Mouse (Mus musculus): Measurements from ENCODE around the gene Nr2f1.

Nr2f1 gene

DNA sequence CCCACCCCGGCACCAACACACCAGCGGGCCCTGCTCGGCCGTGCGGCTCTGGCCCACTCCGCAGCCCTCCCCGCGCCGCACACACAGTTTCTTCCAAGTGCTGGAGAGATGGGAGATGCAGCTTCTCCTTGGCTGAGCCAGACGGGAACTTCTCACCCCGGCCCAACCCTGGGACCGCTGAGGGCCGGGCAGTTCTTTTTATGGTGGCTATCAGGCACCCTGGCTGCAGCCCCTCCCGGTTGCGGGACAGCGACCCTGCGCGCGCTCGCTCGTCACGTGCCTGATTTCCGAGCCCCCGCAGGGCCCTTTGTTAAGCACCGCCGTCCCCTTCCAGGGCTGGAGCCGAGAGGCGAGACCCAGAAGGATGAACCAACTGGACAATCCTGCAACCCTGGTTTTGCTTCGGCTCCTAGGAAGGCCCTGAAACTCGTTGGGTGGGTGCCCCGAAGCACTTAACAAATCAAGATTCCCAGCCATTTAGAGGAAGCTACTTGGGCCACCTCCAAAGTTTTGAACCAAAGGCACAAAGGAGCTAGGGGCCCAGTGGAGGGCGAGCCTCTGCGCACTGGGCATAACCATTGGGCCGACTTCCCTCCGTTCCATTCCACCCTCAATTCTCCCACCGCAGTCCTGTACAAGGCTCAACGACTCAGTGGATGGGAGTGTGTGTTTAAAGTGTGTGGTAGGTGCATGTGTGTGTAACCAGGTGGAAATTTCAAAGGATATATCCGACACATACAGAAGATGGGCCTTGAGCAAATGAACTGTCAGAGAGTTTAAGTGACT lies 20.1 kb downstream of the Nr2f1 start:
- DNase-seq (ENCODE audit: low read depth, low spot score) = no peak

DNA sequence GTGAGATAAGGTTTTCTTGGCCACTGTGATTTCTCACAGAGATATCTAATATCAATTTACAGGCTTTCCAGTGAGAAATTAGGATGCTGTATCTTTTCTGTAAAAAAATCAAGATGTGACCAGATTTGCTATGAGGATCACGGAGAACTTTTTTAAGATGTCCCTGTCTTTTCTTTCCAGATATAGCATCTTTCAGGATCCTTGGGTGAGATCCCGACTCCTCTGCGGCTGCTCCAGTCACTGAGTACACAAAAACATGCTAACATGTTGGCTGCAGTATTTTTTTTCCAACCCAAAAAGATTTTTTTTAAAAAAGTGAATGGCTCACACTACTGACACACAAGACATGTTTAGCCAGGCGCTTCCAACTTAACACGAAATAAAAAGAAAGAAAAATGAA lies 20.8 kb downstream of the Nr2f1 start:
- no peak for DNase-seq (ENCODE audit: low read depth, low spot score)

GRCm38 (mm10) chr13:78178021-78178420 lies 21.5 kb downstream of the Nr2f1 start:
- no peak for DNase-seq (ENCODE audit: low read depth, low spot score)

DNA sequence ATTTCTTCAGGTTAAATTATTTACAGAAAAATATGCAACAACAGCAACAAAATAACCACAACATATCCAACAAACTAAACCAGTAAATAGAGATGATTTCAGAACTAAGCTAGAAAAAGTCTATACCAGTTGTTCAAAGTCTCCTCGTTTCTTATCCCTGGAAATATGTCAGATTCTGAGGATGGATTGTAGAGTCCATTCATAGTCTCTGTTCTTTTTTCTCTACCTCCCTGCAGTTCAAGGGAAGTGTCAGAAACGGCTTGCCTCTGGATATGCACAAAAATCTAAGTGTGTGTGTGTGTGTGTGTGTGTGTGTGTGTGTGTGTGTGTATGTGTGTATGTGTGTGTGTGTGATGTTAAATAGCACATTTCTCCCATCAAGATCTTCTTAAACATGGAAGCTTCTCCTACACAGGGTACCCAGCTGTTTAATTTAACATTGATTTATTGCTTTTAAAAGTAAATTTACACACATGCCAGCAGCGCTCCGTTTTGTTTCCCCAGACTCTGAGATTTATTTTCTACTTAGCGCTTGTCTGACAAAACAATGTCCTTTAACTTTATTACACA lies 22.1 kb downstream of the Nr2f1 start:
- no peak for DNase-seq (ENCODE audit: low read depth, low spot score)

DNA sequence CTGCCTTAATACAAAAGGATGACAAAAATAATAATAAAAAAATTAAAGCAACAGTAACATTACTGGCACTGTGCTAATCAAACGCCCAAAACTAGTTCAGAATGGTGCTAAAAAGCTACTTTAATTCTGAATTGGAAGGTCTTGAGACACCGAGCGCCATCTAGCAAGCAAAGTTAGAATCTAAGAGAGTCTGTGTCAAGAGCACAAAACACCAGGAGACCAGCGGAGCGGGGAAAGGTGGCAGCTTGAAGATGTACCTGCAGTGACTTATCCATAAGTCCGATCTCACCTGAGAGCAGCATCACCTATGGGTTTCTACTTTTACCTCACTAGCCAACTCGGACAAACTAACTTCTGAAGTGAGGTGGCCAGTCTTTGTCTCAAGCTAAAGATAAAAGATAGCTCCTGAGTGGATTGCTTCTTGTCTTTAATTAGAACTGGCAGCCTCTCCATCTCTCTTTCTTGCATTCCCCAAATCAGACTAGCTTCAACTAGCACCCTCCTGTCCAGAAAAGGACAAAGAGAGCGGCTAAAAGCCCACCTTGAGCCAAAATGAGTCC lies 23.7 kb downstream of the Nr2f1 start:
- DNase-seq (ENCODE audit: low read depth, low spot score) = no peak

DNA sequence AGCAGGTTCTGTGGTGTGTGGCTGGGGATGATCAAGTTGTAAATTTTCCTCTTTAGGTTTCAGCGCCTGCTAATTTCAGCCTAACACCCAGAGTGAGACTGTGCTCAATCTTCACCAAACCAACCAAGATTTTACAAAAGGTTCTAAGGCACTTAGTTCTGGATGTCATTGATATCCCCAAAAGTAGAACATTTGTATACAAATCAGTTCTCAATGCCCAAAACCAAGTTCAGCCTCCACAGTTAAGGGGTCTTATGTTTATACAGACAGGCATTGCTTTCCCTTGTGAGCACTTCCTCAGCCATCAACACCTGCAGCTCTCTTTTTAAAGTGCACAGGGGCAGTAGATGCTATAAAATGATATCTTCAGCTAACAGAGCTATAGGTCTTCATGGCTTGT lies 24.7 kb downstream of the Nr2f1 start:
- DNase-seq (ENCODE audit: low read depth, low spot score) = no peak

DNA sequence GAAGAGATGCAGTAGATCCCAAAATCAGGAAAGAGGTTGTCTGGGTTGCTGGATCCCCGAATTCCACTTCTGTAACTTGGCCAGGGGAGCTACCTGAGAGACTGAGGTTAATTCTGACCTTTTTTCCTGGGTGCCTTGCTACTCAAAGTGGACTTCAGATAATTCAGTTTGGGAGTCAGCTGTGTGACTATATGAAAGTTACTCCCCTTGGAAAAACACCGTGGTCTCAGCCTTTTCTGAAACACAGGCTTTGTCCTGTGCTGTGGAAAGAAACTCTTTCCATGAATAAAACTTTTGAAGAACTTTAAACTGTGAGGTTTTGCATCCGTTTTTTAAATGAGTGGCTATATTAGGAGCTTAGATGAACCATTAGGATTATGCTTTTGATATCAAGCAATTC lies 25.4 kb downstream of the Nr2f1 start:
- DNase-seq (ENCODE audit: low read depth, low spot score) = no peak

DNA sequence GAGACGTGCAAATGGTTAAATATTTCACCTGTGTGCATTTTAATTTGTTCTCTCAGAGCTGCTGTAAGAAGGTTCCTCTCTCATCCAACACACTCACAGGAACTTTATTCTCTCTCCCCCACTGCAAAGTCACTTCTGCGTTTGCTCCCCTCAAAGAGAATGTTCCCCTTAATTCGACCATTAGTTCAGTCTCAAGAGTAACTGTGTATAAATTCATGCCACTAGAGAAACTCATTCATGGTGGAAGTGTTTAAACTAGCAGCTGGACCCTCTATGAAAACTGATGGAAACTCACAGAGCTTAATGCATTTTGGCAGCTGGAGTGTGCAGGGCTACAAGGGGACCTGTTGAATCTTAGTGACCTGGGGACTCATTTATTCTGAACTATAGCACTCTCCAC lies 26.7 kb downstream of the Nr2f1 start:
- no peak for DNase-seq (ENCODE audit: low read depth, low spot score)

- DNase-seq (ENCODE audit: low read depth, low spot score) = no peak
These were observed 27.4 kb downstream of the Nr2f1 start for GRCm38 (mm10) chr13:78171984-78172636.

DNA sequence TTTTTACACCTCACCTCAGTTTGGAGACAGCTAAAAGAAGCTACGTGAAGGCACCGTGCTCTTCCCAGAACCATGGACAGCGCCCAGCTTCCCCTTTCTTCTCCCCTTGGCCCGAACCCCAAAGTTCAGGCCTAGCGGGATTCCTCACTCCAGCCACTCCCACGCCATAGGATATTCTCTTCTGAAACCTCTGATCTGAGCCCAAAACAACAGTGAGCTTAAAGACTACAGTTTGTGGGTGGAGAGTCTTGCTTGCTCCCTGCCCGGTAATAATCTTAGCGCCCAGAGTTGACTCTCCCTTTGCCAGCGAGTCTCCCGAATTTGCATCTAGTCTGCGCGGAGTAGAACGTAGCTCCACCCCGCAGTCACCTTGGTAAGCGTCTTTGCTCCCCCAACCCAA lies 28.2 kb downstream of the Nr2f1 start:
- no peak for DNase-seq (ENCODE audit: low read depth, low spot score)

GRCm38 (mm10) chr13:78168166-78168565 lies 31.4 kb downstream of the Nr2f1 start:
- DNase-seq (ENCODE audit: low read depth, low spot score) = no peak

DNA sequence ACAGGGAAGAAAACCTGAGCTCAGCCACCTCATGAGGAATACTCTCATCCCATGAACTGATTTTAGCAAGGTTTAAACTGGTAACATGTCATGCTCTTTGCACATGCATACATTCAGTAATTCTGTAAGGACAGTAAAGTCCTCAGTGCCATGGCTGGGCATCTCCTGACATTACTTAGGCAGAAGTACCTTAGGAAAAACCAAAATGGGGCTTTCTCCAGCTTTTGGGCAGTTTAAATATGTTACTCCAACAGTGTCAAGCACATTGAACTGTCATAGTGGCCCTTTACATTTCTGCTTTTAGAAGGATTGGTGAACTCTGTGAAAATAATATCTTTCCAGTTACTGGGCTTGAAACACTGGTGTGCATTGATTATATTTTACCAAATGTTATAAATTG lies 34.6 kb downstream of the Nr2f1 start:
- no peak for DNase-seq (ENCODE audit: low read depth, low spot score)

- peak; percentile 35 for DNase-seq (ENCODE audit: low read depth, low spot score)
These were observed 36.2 kb downstream of the Nr2f1 start for GRCm38 (mm10) chr13:78163087-78163958.

DNA sequence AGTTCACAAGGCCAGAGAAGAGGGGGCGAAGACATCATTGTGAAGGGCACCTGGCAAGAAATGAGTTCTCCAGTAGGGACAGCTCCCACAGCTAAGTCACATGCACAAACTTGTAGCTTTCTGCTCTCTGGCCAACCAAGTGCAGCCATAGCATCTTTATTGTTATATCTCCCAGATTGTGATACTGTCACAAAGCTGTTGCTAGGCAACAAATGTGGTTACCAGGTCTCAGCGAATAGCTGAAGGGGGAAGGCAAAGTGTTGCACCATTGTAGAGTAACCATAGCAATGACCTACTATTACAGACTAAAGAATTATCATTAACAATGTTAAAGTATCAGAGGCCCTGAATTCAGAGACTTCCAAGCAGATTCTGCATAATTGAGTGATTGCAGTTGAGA lies 37.4 kb downstream of the Nr2f1 start:
- DNase-seq (ENCODE audit: low read depth, low spot score) = no peak

DNA sequence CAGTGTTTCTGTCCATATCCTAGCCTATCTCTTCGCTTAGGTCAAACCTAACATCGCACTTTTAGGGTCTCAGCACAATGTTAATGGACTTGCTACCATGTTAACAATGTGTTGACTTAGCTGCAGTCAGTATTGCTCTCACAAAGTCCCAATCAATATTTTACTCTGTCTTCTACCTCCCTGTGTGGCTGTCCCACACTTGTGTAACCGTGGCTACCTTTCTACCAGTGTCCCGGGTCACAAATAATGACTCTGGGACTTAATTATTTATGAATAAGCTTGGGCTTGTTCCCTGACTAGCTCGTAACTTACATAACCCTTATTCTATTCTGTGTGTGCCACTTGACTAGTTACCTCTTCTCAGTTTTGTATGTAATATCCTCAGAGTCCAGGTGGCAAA lies 42.1 kb downstream of the Nr2f1 start:
- no peak for DNase-seq (ENCODE audit: low read depth, low spot score)

Data from CD4-positive helper T cell, adult 2 months (primary cell).